Comparison of ENCODE assay signal across 8 mouse cellular contexts in the genomic region with DNA sequence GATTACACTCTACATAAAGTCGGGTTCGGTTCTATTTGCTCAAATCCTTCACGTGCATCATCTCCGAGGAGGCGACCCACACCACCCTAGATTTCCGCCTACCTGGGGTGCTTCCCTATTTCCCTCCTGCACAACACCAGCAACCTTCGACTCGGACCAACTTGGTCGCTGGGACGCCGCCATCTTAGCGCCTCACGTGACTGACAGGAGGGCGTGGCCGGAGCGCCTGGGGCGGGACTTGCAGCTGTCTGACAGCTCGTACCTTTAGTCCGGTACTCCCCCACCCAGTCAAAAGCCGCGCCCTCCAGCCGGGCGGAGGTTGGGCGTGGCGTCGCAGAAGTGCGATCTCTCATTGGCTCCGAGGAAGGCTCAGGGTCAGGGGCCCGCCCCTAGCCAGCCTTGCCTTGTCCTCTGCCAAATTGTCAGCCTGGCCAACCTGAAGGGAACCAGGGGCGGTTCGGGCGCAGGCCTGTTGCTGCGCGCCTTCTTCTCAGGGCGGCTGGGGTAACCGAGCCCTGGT. TPM values are rescaled to one million over a fixed set of nuclear protein-coding genes. Genes with fewer than 3 reads are reported as not detected.
A peak's percentile ranks its signal among the peaks of the same experiment; 100 is the strongest.
DNase-seq lines count a peak whose midpoint lies in the region; ATAC-seq lines count a peak whose summit lies in the region.

A gene (minus strand): TSS at position 209 of the 520 bp plus-strand sequence.

- peaks cover 11% of the 10 kb centered on the region; the same call in 1 of the 2 replicates for H3K27me3 ChIP-seq in intestine, embryonic 14.5 days (replicated peaks; ENCODE audit: control insufficient read depth, insufficient read depth, low read length)

- H3K36me3 ChIP-seq in intestine, embryonic 14.5 days (ENCODE audit: control insufficient read depth, insufficient read depth, low read length) = no peaks in the 10 kb centered on the region; the same call in 1 of the 2 replicates

- peaks cover 9% of the 10 kb centered on the region; the same call in 1 of the 2 replicates for H3K4me1 ChIP-seq in intestine, embryonic 14.5 days (replicated peaks; ENCODE audit: control insufficient read depth, insufficient read depth, low read length)

- peak within 1 kb of the TSS; percentile 69 for H3K9ac ChIP-seq in intestine, embryonic 14.5 days (ENCODE audit: low read length)

- peak; percentile 99 for DNase-seq in adrenal gland, adult 18-20 months (ENCODE audit: low spot score in 2 of 2)
- DNase-seq in embryo, embryonic 11 days = peak; percentile 99
- peak; percentile 100 for DNase-seq in gastrocnemius, postnatal 25 days
- DNase-seq in intestine, embryonic 14.5 days (ENCODE audit: low spot score) = peak; percentile 99
- DNase-seq in left cerebral cortex, postnatal 14 days (ENCODE audit: low spot score in 2 of 2) = peak; percentile 98
- peak; percentile 98 for DNase-seq in mesoderm, embryonic 11.5 days (ENCODE audit: low read depth, low spot score)
- peak; percentile 99 for DNase-seq in right cerebral cortex, postnatal 36 days (ENCODE audit: low spot score in 2 of 2)
- peak; percentile 98 for DNase-seq in yolk sac, embryonic 10.5 days (ENCODE audit: low spot score)

- peak within 1 kb of the TSS; percentile 54; the same call in 1 of the 2 replicates for H3K27ac ChIP-seq in intestine, embryonic 14.5 days (ENCODE audit: low read depth)

- intact Hi-C loops in left cerebral cortex, postnatal 14 days (cut with DNase I) = no loop called here

- under 1% methylated on average over 36 of the region's 36 CpGs for WGBS in intestine, embryonic 14.5 days

- ATAC-seq in intestine, embryonic 14.5 days (replicated peaks; ENCODE audit: low FRiP score, low TSS enrichment, low read depth) = peak; percentile 100

- H3K4me2 ChIP-seq in intestine, embryonic 14.5 days (ENCODE audit: low read length) = peak within 1 kb of the TSS; percentile 94

- H3K9me3 ChIP-seq in intestine, embryonic 14.5 days (ENCODE audit: control insufficient read depth, low read length) = no peaks in the 10 kb centered on the region

- peak within 1 kb of the TSS; percentile 83 for H3K4me3 ChIP-seq in intestine, embryonic 14.5 days (ENCODE audit: low read depth, low read length)

RNA-seq across cellular contexts. Expression of the gene that starts here (rescaled TPM):
- total RNA-seq in adrenal gland, adult 18-20 months (2021) = 10 to 100 TPM; 19.3 to 21.7 TPM
- 10 to 100 TPM; 18.7 to 19.2 TPM for total RNA-seq in gastrocnemius, postnatal 25 days (2021)
- polyA plus RNA-seq in intestine, embryonic 14.5 days (2014; fragmentation: Nextera tagmentation; extraction: Ambion mirVana) = 29.1 and 34.4 TPM in 2 replicates
- 10 to 100 TPM; 19.5 to 20.7 TPM for total RNA-seq in left cerebral cortex, postnatal 14 days (2021)

Comparison
In these comparisons a context has a peak if more than half of its experiments do, and no peak if none do; other contexts are left out.
1. Peak in every context shown above with its lines: DNase-seq, ATAC-seq, H3K4me3 ChIP-seq and H3K27ac ChIP-seq.